Mouse (Mus musculus) spleen, embryonic (tissue): ENCODE data around the gene Ctnnbl1.

Experiments used
- CTCF ChIA-PET: fragments of 350-600 bp; sonication (Branson Sonifier 250); formaldehyde crosslinking; loops from one replicate; lab custom pipeline; 2022; lab: Charles Lee

The Ctnnbl1 gene

GRCm38 (mm10) chr2:157736854-157737850 is at the start of gene Ctnnbl1:
Gene Ctnnbl1 (plus strand): TSS chr2:157737401.
- CTCF ChIA-PET: interaction anchor here (0.7 kb wide), 1 partner anchor 70 kb away, joined by 8 read pairs; no protein-coding TSS in a partner anchor

DNA sequence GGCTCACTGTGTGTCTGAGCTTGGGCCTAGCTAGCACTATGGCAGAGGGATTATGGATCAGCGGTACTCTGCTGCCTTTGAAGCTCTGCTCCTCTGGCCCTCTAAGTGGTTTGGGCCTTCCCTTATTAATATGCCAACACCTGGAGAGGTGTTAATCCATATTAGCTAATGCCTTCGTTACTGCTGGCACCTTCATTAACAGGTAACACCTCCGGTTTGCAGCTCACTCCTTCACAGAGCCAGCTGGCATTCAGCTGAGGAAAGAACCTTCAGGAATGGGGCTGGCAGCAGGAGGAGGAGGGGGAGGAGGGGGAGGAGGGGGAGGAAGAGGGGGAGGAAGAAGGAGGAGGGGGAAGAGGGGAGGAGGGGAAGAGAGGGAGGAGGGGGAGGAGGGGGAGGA is 49.7 kb upstream of the Ctnnbl1 start:
- CTCF ChIA-PET: no interaction called here

- CTCF ChIA-PET: no interaction called here
These were observed 45.7 kb upstream of the Ctnnbl1 start for GRCm38 (mm10) chr2:157691266-157692105.

DNA sequence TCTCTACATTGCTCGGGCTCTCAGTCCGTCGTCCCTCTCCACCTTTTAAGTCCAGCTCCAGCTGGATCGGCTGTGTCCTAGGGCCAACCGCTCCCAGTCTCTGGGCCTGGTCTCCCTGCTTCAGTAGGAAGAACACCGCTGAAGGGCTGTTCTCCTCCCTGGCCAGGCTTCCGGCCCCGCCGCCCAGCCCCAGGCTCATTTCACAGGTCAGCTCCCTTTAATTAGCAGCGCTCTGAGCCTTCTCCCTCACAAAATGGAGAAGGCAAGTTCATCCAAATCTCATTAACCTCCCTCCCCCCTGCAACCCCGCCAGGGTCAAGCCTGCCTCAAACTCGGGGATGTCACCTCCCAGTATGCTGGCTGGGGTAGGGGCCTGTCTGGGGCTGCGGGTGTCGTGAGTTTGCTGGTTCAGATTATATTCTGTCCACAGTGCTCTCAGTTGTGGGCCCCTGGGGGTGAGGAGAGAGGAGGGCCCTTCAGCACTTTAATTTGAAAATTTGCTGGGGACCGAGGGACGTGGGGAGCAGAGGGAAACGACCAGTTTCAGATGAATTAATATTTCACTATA is 44.8 kb upstream of the Ctnnbl1 start:
- CTCF ChIA-PET: no interaction called here

DNA sequence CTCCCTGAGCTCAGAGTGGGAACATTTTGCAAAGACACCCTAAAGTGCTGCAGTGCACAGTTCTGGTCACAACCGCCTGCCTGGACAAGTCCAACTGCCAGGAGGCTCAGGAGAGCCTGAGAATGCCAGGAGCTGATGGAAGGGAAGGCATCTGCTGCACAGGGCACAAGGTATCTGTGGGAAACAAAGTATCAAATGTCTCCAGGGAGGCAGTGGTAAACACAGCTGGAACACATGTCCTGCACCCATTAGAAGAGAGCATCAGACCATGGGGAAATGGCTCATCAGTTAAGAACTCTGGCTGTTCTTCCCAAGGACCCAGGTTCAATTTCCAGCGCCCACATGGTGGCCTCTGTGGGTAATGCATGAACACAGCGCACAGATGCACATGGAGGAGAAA is 43.6 kb upstream of the Ctnnbl1 start:
- CTCF ChIA-PET: interaction anchor here (0.7 kb wide), 1 partner anchor 1190 kb away, joined by 3 read pairs; no protein-coding TSS in a partner anchor

- CTCF ChIA-PET: no interaction called here
These were observed 40.9 kb upstream of the Ctnnbl1 start for GRCm38 (mm10) chr2:157696297-157696731.

DNA sequence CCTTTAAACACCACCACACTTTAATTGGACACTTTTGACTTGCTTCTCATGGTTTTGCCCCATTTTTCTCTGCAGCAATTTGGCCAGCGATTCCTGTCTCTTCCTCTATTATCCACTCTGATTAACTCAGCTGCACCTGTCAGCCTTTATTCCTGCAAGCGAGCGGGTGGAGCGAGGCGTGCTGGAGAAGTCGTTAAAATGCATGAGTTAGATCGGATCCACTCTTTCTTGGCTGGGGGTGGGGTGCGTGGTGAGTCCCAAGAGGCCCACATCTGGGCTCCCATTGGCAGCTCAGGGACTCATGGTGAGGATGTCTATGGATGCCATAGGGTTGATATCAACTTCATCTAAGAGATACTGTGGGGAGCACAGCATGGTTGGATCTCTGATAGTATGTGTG is 34.0 kb upstream of the Ctnnbl1 start:
- CTCF ChIA-PET: no interaction called here

DNA sequence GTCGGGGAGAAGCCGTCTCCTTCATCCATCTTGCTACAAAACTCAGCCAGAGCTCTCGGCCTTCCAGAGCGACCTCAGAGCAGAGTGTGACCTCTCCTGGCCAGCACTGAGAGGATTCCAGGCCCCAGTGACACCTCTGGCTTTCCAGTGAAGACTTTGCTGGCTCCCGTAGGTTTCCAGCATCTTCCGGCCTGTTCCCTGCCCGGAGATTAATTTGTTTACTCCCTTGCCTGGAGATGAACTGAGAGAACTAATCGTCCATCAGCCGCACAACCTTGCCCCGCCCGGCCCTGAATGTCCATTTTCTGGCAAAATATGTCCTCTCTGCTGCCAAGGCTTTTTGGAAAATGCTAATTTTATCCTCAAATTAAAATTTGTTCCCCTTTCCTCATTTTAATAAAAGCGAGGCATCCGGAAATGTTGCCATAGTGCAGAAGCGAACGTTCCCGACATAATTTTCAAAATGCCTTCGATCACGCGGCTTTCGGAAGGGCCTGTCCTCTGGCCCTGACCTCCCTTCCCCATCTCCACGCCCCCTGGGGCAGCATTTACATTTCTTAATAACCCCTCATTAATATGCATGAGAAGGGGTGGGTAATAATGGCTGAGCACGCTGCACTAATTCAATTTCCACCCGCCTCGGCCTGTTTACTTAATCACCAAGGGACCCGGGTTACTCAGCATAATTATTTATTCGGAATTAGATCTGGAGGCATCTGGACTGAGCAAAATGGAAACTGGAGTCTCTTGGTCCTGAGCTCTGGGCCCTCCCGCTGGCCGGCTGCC is 32.0 kb upstream of the Ctnnbl1 start:
- CTCF ChIA-PET: no interaction called here

- CTCF ChIA-PET: no interaction called here
These were observed 31.4 kb upstream of the Ctnnbl1 start for GRCm38 (mm10) chr2:157705777-157706158.

- CTCF ChIA-PET: no interaction called here
These were observed 29.8 kb upstream of the Ctnnbl1 start for GRCm38 (mm10) chr2:157707191-157707923.

DNA sequence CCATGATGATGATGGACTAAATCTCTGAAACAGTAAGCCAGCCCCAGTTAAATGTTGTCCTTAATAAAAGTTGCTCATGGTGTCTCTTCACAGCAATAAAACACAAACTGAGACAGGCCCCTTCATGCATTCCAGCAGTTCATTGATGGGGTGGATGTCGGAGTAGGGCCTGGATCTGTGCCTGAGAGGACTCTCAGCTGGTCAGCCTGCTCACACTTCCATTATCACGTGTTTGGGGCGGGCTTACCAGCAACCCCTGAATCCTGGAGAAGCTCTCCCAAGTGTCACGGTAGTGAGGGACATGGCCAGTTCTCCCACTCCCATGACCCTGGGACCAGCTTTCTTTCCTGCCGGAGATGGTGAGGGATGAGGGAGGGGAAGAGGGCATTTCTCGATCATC is 24.5 kb upstream of the Ctnnbl1 start:
- CTCF ChIA-PET: no interaction called here

DNA sequence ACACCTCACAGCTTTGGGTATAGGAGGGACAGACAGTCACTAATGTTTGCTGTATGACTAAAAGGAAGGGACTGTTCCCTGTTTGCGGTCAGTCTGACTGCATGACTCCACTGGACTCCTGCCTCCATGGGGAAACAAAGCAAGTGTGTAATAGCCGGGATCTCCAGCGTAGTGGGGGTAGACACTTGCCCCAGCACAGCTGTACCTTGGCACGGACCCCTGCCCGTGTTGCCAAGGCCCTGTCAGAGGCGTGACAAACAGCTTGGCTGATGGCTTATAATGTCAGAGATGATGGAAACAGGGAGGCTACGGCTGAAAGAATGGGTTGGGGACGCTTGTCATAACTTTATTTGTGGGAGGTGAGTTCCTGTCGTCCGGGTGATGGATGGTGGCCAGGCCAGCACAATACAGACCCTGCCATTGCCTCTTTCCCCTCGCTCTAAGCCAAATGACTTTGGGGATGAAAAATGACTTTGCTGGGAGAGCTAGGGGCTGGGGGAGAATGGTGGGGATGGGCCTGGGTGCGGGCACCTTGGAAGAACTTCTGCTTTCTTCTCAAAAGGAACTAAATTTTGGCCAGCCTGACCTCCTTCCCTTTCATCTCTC is 21.5 kb upstream of the Ctnnbl1 start:
- CTCF ChIA-PET: no interaction called here

- CTCF ChIA-PET: no interaction called here
These were observed 18.8 kb upstream of the Ctnnbl1 start for GRCm38 (mm10) chr2:157718441-157718840.

GRCm38 (mm10) chr2:157723883-157724573 is 13.2 kb upstream of the Ctnnbl1 start:
- CTCF ChIA-PET: no interaction called here

DNA sequence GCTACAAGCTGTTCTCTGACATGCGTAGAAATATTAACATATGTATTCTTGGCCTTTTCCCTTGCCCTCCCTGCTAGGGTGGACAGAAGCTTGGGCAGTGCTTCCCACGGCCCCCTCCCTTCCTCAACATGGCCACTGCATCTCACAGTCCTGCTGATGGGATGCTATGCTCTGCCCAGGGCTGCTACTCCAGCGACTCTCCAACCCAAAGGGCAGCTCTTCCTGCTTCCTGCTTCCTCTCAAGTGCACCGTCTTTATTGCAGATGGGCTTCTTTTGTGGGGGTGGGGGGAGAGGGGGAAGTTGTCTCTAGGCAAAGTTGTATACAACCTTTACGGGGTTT is 12.7 kb upstream of the Ctnnbl1 start:
- CTCF ChIA-PET: no interaction called here

DNA sequence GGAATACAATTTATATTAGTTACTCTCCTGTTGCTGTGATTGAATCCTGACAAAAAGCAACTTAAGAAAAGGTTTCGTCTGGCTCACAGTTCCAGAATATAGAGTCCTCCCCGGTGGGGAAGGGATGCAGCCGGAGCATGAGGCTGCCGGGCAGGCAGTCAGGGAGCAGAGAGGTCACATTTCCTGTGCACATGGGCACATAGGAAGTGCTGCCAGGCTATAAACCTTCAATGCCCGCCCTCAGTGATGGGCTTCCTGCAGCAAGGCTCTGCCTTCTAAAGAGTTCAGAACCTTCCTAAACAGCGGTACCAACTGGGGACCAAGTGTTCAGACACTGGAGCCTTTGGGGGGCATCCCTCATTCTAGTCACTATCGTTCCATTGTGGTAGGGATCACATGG is 7.4 kb downstream of the Ctnnbl1 start:
- CTCF ChIA-PET: no interaction called here

DNA sequence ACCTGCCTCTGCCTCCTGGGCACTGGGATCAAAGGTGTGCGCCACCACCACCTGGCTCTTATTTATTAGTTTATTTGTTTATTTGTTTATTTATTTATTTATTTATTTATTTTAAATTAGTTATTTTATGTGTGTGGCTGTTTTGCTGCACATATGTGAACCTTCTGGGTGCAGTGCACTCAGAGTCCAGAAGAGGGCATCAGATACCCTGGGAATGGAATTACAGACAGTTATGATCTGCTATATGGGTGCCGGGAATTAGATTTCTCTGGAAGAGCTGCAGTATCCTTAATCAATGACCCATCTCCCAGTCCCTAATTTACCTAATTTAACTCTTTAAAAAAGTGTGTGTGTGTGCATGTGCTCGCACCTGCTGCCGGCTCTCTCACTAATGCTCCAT is 8.5 kb downstream of the Ctnnbl1 start:
- CTCF ChIA-PET: no interaction called here

DNA sequence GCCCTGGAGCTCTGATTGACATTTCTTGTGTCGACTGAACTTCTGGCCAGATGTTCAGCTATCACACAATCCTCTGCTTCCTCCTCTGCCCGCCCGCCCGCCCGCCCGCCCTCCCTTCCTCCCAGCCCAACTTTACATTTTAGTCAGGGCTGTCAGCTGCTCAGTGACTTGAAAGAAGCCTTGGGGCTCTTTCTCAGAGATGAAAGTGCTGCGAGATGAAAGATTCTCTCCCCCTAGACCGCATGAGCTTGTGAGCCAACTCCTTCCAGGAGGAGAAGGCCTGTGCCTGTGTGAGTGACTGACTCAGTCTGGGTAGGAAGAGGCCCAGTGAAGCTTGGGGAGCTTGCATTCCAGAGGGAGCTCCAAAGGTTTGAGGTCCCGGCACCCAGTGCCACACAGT is 9.4 kb downstream of the Ctnnbl1 start:
- CTCF ChIA-PET: no interaction called here

DNA sequence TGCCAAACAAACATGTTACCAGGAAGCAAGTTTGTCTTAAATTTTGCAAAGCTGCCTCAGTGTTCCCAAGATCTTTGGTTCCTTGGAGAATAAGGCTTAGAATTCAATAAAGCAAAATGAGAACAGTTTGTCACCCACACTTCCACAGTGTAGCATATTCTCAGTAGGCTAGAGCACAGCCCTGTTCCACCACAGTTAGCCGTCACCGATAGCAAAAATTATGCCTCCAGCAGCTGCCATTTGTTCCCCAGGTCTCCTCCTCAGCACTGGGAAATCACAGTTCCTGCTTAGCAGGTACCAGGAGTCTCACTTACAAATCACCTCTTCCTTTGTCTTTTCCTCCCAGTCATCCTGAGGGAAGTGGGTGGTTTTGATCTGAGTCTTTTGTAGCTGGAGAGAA is 10.8 kb downstream of the Ctnnbl1 start:
- CTCF ChIA-PET: no interaction called here

GRCm38 (mm10) chr2:157750481-157750880 is 13.3 kb downstream of the Ctnnbl1 start:
- CTCF ChIA-PET: no interaction called here
